Mouse (Mus musculus): ENCODE results near the gene Il6st. TPM values are rescaled to one million over a fixed set of nuclear protein-coding genes. Genes with fewer than 3 reads are reported as not detected.

Gene Il6st
- polyA plus RNA-seq, 1 experiment, result 111 TPM

- DNase-seq (ENCODE audit: low spot score), result no peak
Observed at GRCm38 (mm10) chr13:112482525-112482924, 18.7 kb downstream of the Il6st start.

GRCm38 (mm10) chr13:112483015-112483414 lies 19.1 kb downstream of the Il6st start:
- no peak for DNase-seq (ENCODE audit: low spot score)

- DNase-seq (ENCODE audit: low spot score), result no peak
Observed at GRCm38 (mm10) chr13:112486236-112486635, 22.4 kb downstream of the Il6st start.

- no peak for DNase-seq (ENCODE audit: low spot score)
Observed at GRCm38 (mm10) chr13:112486676-112487075, 22.8 kb downstream of the Il6st start.

- DNase-seq (ENCODE audit: low spot score), result no peak
Observed at GRCm38 (mm10) chr13:112490036-112490435, 26.2 kb downstream of the Il6st start.

- DNase-seq (ENCODE audit: low spot score), result no peak
Observed at GRCm38 (mm10) chr13:112491636-112492284, 27.9 kb downstream of the Il6st start.

GRCm38 (mm10) chr13:112492285-112492678 lies 28.4 kb downstream of the Il6st start:
- no peak for DNase-seq (ENCODE audit: low spot score)

GRCm38 (mm10) chr13:112494590-112494989 lies 30.7 kb downstream of the Il6st start:
- no peak for DNase-seq (ENCODE audit: low spot score)

- no peak for DNase-seq (ENCODE audit: low spot score)
Observed at GRCm38 (mm10) chr13:112500027-112500426, 36.2 kb downstream of the Il6st start.

GRCm38 (mm10) chr13:112500466-112500865 lies 36.6 kb downstream of the Il6st start:
- DNase-seq (ENCODE audit: low spot score), result no peak

- no peak for DNase-seq (ENCODE audit: low spot score)
Observed at GRCm38 (mm10) chr13:112503846-112504245, 40.0 kb downstream of the Il6st start.

- no peak for DNase-seq (ENCODE audit: low spot score)
Observed at GRCm38 (mm10) chr13:112505436-112505835, 41.6 kb downstream of the Il6st start.

GRCm38 (mm10) chr13:112506766-112507165 lies 42.9 kb downstream of the Il6st start:
- DNase-seq (ENCODE audit: low spot score), result no peak

- no peak for DNase-seq (ENCODE audit: low spot score)
Observed at GRCm38 (mm10) chr13:112507691-112508090, 43.8 kb downstream of the Il6st start.

GRCm38 (mm10) chr13:112508487-112508886 lies 44.6 kb downstream of the Il6st start:
- DNase-seq (ENCODE audit: low spot score), result no peak

- no peak for DNase-seq (ENCODE audit: low spot score)
Observed at GRCm38 (mm10) chr13:112509465-112509864, 45.6 kb downstream of the Il6st start.

GRCm38 (mm10) chr13:112510437-112511212 lies 46.8 kb downstream of the Il6st start:
- no peak for DNase-seq (ENCODE audit: low spot score)

- no peak for DNase-seq (ENCODE audit: low spot score)
Observed at GRCm38 (mm10) chr13:112511261-112511660, 47.4 kb downstream of the Il6st start.

GRCm38 (mm10) chr13:112511810-112512209 lies 47.9 kb downstream of the Il6st start:
- no peak for DNase-seq (ENCODE audit: low spot score)

- no peak for DNase-seq (ENCODE audit: low spot score)
Observed at GRCm38 (mm10) chr13:112512824-112513223, 49.0 kb downstream of the Il6st start.

- DNase-seq (ENCODE audit: low spot score), result no peak
Observed at GRCm38 (mm10) chr13:112514546-112514945, 50.7 kb downstream of the Il6st start.

GRCm38 (mm10) chr13:112522261-112522660 lies 58.4 kb downstream of the Il6st start:
- no peak for DNase-seq (ENCODE audit: low spot score)

GRCm38 (mm10) chr13:112522896-112523295 lies 59.0 kb downstream of the Il6st start:
- no peak for DNase-seq (ENCODE audit: low spot score)

Measured in urinary bladder, adult 2 months (tissue).